Mouse (Mus musculus) C2C12 (cell line): ENCODE measurements around the gene Spire2. TPM values are rescaled to one million over a fixed set of nuclear protein-coding genes. Genes with fewer than 3 reads are reported as not detected.

ENCODE experiments used
- H3K27me3 ChIP-seq: one replicate; pipeline ENCODE4 v1.6.1; 2011; ENCODE audit not compliant: control insufficient read depth, insufficient read depth, insufficient read length
- H3K36me3 ChIP-seq: one replicate; pipeline ENCODE4 v1.6.1; 2011; ENCODE audit not compliant: control insufficient read depth, insufficient read depth
- H3K4me3 ChIP-seq: one replicate; pipeline ENCODE4 v1.5.1; 2011; ENCODE audit warnings: mild to moderate bottlenecking, control low read depth; ENCODE audit not compliant: poor library complexity, insufficient read depth, severe bottlenecking
- H3K79me2 ChIP-seq: one replicate; pipeline ENCODE4 v1.6.1; 2011; ENCODE audit not compliant: control insufficient read depth, insufficient read depth
- H3K79me3 ChIP-seq: one replicate; pipeline ENCODE4 v1.6.1; 2011; ENCODE audit warnings: low read depth, control low read depth
- H3ac ChIP-seq: one replicate; pipeline ENCODE3; 2011; ENCODE audit warnings: low read depth; ENCODE audit not compliant: control insufficient read depth, insufficient read length
- CEBPB ChIP-seq: IDR thresholded peaks from one replicate; pipeline ENCODE4 v1.6.1; 2011; ENCODE audit warnings: low read depth, mild to moderate bottlenecking, control low read depth, moderate library complexity
- CTCF ChIP-seq: IDR thresholded peaks from one replicate; pipeline ENCODE4 v1.5.1; 2011; ENCODE audit not compliant: control insufficient read depth, insufficient read depth, insufficient read length
- FOSL1 ChIP-seq: IDR thresholded peaks from one replicate; pipeline ENCODE4 v1.8.0; 2011; ENCODE audit warnings: mild to moderate bottlenecking, low read length; ENCODE audit not compliant: poor library complexity, insufficient read depth, severe bottlenecking
- MAX ChIP-seq: IDR thresholded peaks from one replicate; pipeline ENCODE4 v1.6.1; 2011; ENCODE audit warnings: mild to moderate bottlenecking, control low read depth
- MYOD1 ChIP-seq: IDR thresholded peaks from one replicate; pipeline ENCODE4 v1.6.1; 2011; ENCODE audit warnings: low read depth; ENCODE audit not compliant: control insufficient read depth, insufficient read length
- MYOG ChIP-seq: IDR thresholded peaks from one replicate; pipeline ENCODE4 v1.6.1; 2011; ENCODE audit not compliant: control insufficient read depth, insufficient read length; ENCODE audit errors: extremely low read depth
- USF1 ChIP-seq: IDR thresholded peaks from one replicate; pipeline ENCODE4 v1.6.1; 2011; ENCODE audit warnings: low read depth, mild to moderate bottlenecking, control low read depth, moderate library complexity
- polyA plus RNA-seq: library from polyadenylated mRNA; unstranded; fragments of >200 nt; fragmentation: generic; extraction: Trizol; gene quantifications from one replicate; pipeline ENCODE4 v1.2.1, GENCODE M21; 2012; ENCODE audit warnings: missing spikeins

Gene Spire2
- polyA plus RNA-seq, 1 experiment, result 5.1 TPM

- no peak for TF ChIP-seq FOSL1
- TF ChIP-seq CEBPB, result no peak
- no peak for TF ChIP-seq MYOG
- no peak for TF ChIP-seq MAX
- peak; percentile 52 for TF ChIP-seq CTCF
- peak; percentile 74 for TF ChIP-seq USF1
- no peak for TF ChIP-seq MYOD1
- Histone ChIP-seq H3K4me3 (no peak within 1 kb of the TSS), H3ac (no peak within 1 kb of the TSS), H3K36me3 (peaks cover 11% of the 10 kb centered on the region), H3K79me2 (no peaks in the 10 kb centered on the region), H3K79me3 (no peaks in the 10 kb centered on the region), H3K27me3 (no peaks in the 10 kb centered on the region)
Measured at GRCm38 (mm10) chr8:123406786-123407185, 74.3 kb downstream of the Spire2 start, which contains the start of gene Mc1r. Mc1r (plus strand) TSS chr8:123407107.

GRCm38 (mm10) chr8:123407612-123408011 lies 75.1 kb downstream of the Spire2 start:
- TF ChIP-seq CEBPB (no peak), USF1 (no peak), CTCF (no peak), MYOD1 (no peak), MYOG (no peak), MAX (no peak), FOSL1 (no peak)
- H3K79me3 ChIP-seq, result no peaks in the 10 kb centered on the region
- H3K36me3 ChIP-seq, result peaks cover 7% of the 10 kb centered on the region
- H3K79me2 ChIP-seq, result peaks cover 8% of the 10 kb centered on the region
- H3ac ChIP-seq, result no peak overlapping the region
- H3K27me3 ChIP-seq, result no peaks in the 10 kb centered on the region
- H3K4me3 ChIP-seq, result no peak overlapping the region

GRCm38 (mm10) chr8:123408586-123409544 lies 76.4 kb downstream of the Spire2 start:
- Histone ChIP-seq H3K79me3 (peaks cover 2% of the 10 kb centered on the region), H3K4me3 (no peak overlapping the region), H3K36me3 (peaks cover 1% of the 10 kb centered on the region), H3K27me3 (no peaks in the 10 kb centered on the region), H3K79me2 (peaks cover 14% of the 10 kb centered on the region), H3ac (peak overlapping the region; percentile 3)
- TF ChIP-seq CEBPB, result no peak
- TF ChIP-seq USF1, result no peak
- no peak for TF ChIP-seq MYOG
- TF ChIP-seq CTCF, result no peak
- TF ChIP-seq MYOD1, result peak; percentile 69

- H3K4me3 ChIP-seq, result no peak overlapping the region
- peaks cover 26% of the 10 kb centered on the region for H3K79me2 ChIP-seq
- TF ChIP-seq MYOD1 (peak; percentile 53), FOSL1 (peak; percentile 51), CEBPB (no peak), CTCF (no peak)
- no peaks in the 10 kb centered on the region for H3K36me3 ChIP-seq
- H3ac ChIP-seq, result no peak overlapping the region
- H3K27me3 ChIP-seq, result no peaks in the 10 kb centered on the region
- H3K79me3 ChIP-seq, result peaks cover 3% of the 10 kb centered on the region
Measured at GRCm38 (mm10) chr8:123410049-123410587, 77.6 kb downstream of the Spire2 start.

- H3K27me3 ChIP-seq, result no peaks in the 10 kb centered on the region
- peak overlapping the region; percentile 12 for H3K4me3 ChIP-seq
Measured at GRCm38 (mm10) chr8:123410788-123411187, 78.3 kb downstream of the Spire2 start.

GRCm38 (mm10) chr8:123411246-123411645 lies 78.7 kb downstream of the Spire2 start, which contains the start of gene Tubb3:
Tubb3 (plus strand) TSS chr8:123411424.
- Histone ChIP-seq H3K36me3 (no peaks in the 10 kb centered on the region), H3ac (peak within 1 kb of the TSS; percentile 69), H3K79me3 (peaks cover 3% of the 10 kb centered on the region), H3K79me2 (peaks cover 33% of the 10 kb centered on the region), H3K4me3 (peak within 1 kb of the TSS; percentile 39), H3K27me3 (no peaks in the 10 kb centered on the region)
- TF ChIP-seq FOSL1 (no peak), CTCF (no peak), MYOG (no peak), CEBPB (no peak), MAX (no peak), USF1 (no peak), MYOD1 (no peak)

More at GRCm38 (mm10) chr8:123410788-123411187, 78.3 kb downstream of the Spire2 start:
- Histone ChIP-seq H3K79me3 (peaks cover 3% of the 10 kb centered on the region), H3K79me2 (peaks cover 29% of the 10 kb centered on the region), H3ac (no peak overlapping the region), H3K36me3 (no peaks in the 10 kb centered on the region)
- no peak for TF ChIP-seq CTCF
